Mouse (Mus musculus): ENCODE data around the gene Nradd. TPM values are rescaled to one million over a fixed set of nuclear protein-coding genes. Genes with fewer than 3 reads are reported as not detected.

Nradd gene
- total RNA-seq, 1 experiment from 2014 or later = 14.0 TPM

GRCm38 (mm10) chr9:110653655-110654461, 29.6 kb upstream of the Nradd start, which contains the start of gene Nbeal2:
TSS of gene Nbeal2 (minus strand) at chr9:110654161.
- peak; percentile 76 for ATAC-seq (ENCODE audit: extremely low read depth, insufficient number of reproducible peaks, low FRiP score, poor library complexity, severe bottlenecking)

- ATAC-seq (ENCODE audit: extremely low read depth, insufficient number of reproducible peaks, low FRiP score, poor library complexity, severe bottlenecking) = no peak
These were observed 28.9 kb upstream of the Nradd start for GRCm38 (mm10) chr9:110652963-110653654.

GRCm38 (mm10) chr9:110651931-110652722, 27.9 kb upstream of the Nradd start:
- no peak for ATAC-seq (ENCODE audit: extremely low read depth, insufficient number of reproducible peaks, low FRiP score, poor library complexity, severe bottlenecking)

GRCm38 (mm10) chr9:110649775-110650174, 25.5 kb upstream of the Nradd start:
- no peak for ATAC-seq (ENCODE audit: extremely low read depth, insufficient number of reproducible peaks, low FRiP score, poor library complexity, severe bottlenecking)

- peak; percentile 64 for ATAC-seq (ENCODE audit: extremely low read depth, insufficient number of reproducible peaks, low FRiP score, poor library complexity, severe bottlenecking)
These were observed 21.0 kb upstream of the Nradd start for GRCm38 (mm10) chr9:110645219-110645618.

- ATAC-seq (ENCODE audit: extremely low read depth, insufficient number of reproducible peaks, low FRiP score, poor library complexity, severe bottlenecking) = no peak
These were observed 20.0 kb upstream of the Nradd start for GRCm38 (mm10) chr9:110644295-110644694.

- ATAC-seq (ENCODE audit: extremely low read depth, insufficient number of reproducible peaks, low FRiP score, poor library complexity, severe bottlenecking) = no peak
These were observed 19.5 kb upstream of the Nradd start for GRCm38 (mm10) chr9:110643787-110644186.

- no peak for ATAC-seq (ENCODE audit: extremely low read depth, insufficient number of reproducible peaks, low FRiP score, poor library complexity, severe bottlenecking)
These were observed 18.7 kb upstream of the Nradd start for GRCm38 (mm10) chr9:110642812-110643524.

GRCm38 (mm10) chr9:110641006-110641405, 16.8 kb upstream of the Nradd start:
- ATAC-seq (ENCODE audit: extremely low read depth, insufficient number of reproducible peaks, low FRiP score, poor library complexity, severe bottlenecking) = no peak

- ATAC-seq (ENCODE audit: extremely low read depth, insufficient number of reproducible peaks, low FRiP score, poor library complexity, severe bottlenecking) = no peak
These were observed 14.4 kb upstream of the Nradd start for GRCm38 (mm10) chr9:110638611-110639021.

- ATAC-seq (ENCODE audit: extremely low read depth, insufficient number of reproducible peaks, low FRiP score, poor library complexity, severe bottlenecking) = peak; percentile 56
These were observed 11.0 kb upstream of the Nradd start for GRCm38 (mm10) chr9:110635225-110635624.

- no peak for ATAC-seq (ENCODE audit: extremely low read depth, insufficient number of reproducible peaks, low FRiP score, poor library complexity, severe bottlenecking)
These were observed 9.6 kb upstream of the Nradd start for GRCm38 (mm10) chr9:110633882-110634281.

GRCm38 (mm10) chr9:110632671-110633070, 8.4 kb upstream of the Nradd start:
- no peak for ATAC-seq (ENCODE audit: extremely low read depth, insufficient number of reproducible peaks, low FRiP score, poor library complexity, severe bottlenecking)

- no peak for ATAC-seq (ENCODE audit: extremely low read depth, insufficient number of reproducible peaks, low FRiP score, poor library complexity, severe bottlenecking)
These were observed 7.5 kb upstream of the Nradd start for GRCm38 (mm10) chr9:110631651-110632275.

- ATAC-seq (ENCODE audit: extremely low read depth, insufficient number of reproducible peaks, low FRiP score, poor library complexity, severe bottlenecking) = no peak
These were observed 6.9 kb upstream of the Nradd start for GRCm38 (mm10) chr9:110631191-110631590.

- no peak for ATAC-seq (ENCODE audit: extremely low read depth, insufficient number of reproducible peaks, low FRiP score, poor library complexity, severe bottlenecking)
These were observed 5.9 kb upstream of the Nradd start for GRCm38 (mm10) chr9:110630171-110630570.

GRCm38 (mm10) chr9:110625350-110625908, 1.2 kb upstream of the Nradd start:
- no peak for ATAC-seq (ENCODE audit: extremely low read depth, insufficient number of reproducible peaks, low FRiP score, poor library complexity, severe bottlenecking)

Measured in neutrophil, adult 5-6 weeks (primary cell).